Mouse (Mus musculus) heart, adult 2 months (tissue): ENCODE measurements around the gene Rfc2.

Experiments used
- EP300 ChIP-seq: fragments of 200-500 bp; IDR thresholded peaks from 2 replicates; pipeline ENCODE4 v1.6.1; 2011; ENCODE audit warnings: low read depth, low read length, control low read depth; ENCODE audit not compliant: insufficient read depth
- POLR2A ChIP-seq: fragments of 200-500 bp; IDR thresholded peaks from 2 replicates; pipeline ENCODE4 v1.6.1; 2011; ENCODE audit warnings: mild to moderate bottlenecking, low read depth, low read length, control low read depth; ENCODE audit not compliant: insufficient read depth

DNA sequence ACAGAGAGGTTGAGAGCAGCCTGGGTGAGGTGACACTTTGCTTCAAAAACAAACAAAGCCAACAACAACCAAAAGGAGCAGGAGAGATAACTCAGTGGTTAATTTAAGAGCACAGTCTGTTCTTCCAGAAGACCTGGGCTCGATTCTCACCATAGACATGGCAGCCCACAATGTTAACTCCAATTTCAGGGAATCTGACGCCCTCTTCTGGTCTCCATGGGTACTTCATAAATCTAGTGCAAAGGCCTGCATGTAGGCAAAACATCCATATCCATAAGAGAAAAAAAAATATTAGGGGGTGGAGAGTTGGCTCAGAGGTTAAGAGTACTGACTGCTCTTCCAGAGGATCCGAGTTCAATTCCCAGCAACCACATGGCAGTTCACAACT lies 35.9 kb upstream of the Rfc2 start:
- TF ChIP-seq EP300 = no peak
- TF ChIP-seq POLR2A = no peak
